Mouse (Mus musculus): ENCODE results near the gene Srgap2.

DNA sequence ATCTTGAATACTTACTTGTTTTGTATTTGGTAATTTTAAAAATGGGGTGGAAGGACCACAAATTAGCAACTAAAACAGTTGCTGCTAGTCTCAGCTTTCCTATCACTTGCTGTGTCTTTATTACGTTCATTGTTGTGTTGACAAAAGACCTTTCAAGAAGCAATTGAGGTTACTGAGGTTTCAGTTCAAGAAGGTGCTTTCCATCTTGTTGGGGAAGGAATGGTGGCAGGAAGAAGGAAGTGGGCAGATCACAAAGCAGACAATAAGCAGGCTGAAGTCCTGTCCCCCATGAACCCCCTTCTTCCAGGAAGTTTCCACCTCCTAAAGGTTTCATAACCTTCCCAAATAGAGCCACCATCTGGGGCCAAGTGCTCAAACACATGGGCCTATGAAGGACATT, 161.3 kb downstream of the Srgap2 start:
- TF ChIP-seq POLR2A (IDR thresholded peaks at IDR 0.05; ENCODE audit: extremely low read depth, insufficient read depth, low read length) (no peak), CTCF (IDR thresholded peaks at IDR 0.05; ENCODE audit: extremely low read depth, insufficient read depth, low read length) (no peak)

Measured in cortical plate, adult 2 months (tissue).